Mouse (Mus musculus) brain, adult 10 weeks (tissue): ENCODE results near the gene Vmn1r57. TPM values are rescaled to one million over a fixed set of nuclear protein-coding genes. Genes with fewer than 3 reads are reported as not detected.

Experiments used
- polyA plus RNA-seq: library from polyadenylated mRNA; stranded (reverse); fragments of 350-450 nt; fragmentation: Illumina TruSeq; extraction: RNeasy Lipid Tissue Mini Kit (QIAGEN cat#74804); gene quantifications from one replicate; pipeline ENCODE4 v1.2.3, GENCODE M21; 2015; ENCODE audit warnings: low read depth, low replicate concordance

Vmn1r57 gene
- not detected for polyA plus RNA-seq

GRCm38 (mm10) chr7:5218193-5218592 lies at the start of gene Vmn1r57:
Gene Vmn1r57, plus strand, starts transcription at chr7:5218493.

GRCm38 (mm10) chr7:5196647-5197046 lies 21.6 kb upstream of the Vmn1r57 start, which contains the start of gene Vmn1r56:
Gene Vmn1r56, minus strand, starts transcription at chr7:5196747.

Other genes with a start within 250 kb of the Vmn1r57 start
- 1.1 TPM for gene Sbk3, start 247.3 kb upstream of the Vmn1r57 start, polyA plus RNA-seq
- gene Zfp579, start 222.3 kb upstream of the Vmn1r57 start, polyA plus RNA-seq, result 16.7 TPM
- gene Zfp524, start 204.1 kb upstream of the Vmn1r57 start, polyA plus RNA-seq, result 10.3 TPM
- 15.9 TPM for gene Fiz1, start 203.8 kb upstream of the Vmn1r57 start, polyA plus RNA-seq
- not detected for gene Gm44973, start 203.0 kb upstream of the Vmn1r57 start, polyA plus RNA-seq
- gene Zfp865, start 198.1 kb upstream of the Vmn1r57 start, polyA plus RNA-seq, result 17.7 TPM
- gene Ccdc106, start 197.9 kb upstream of the Vmn1r57 start, polyA plus RNA-seq, result 63.8 TPM
- gene 4632433K11Rik, start 184.4 kb upstream of the Vmn1r57 start, polyA plus RNA-seq, result not detected
- gene Zfp784, start 180.0 kb upstream of the Vmn1r57 start, polyA plus RNA-seq, result 6.4 TPM
- 17.7 TPM for gene Zfp580, start 167.0 kb upstream of the Vmn1r57 start, polyA plus RNA-seq
- 167 TPM for gene U2af2, start 156.3 kb upstream of the Vmn1r57 start, polyA plus RNA-seq
- gene Epn1, start 138.3 kb upstream of the Vmn1r57 start, polyA plus RNA-seq, result 312 TPM
- not detected for gene Rfpl4, start 101.5 kb upstream of the Vmn1r57 start, polyA plus RNA-seq
- 0.49 TPM for gene Rasl2-9, start 92.5 kb upstream of the Vmn1r57 start, polyA plus RNA-seq
- gene Vmn1r55, start 68.8 kb upstream of the Vmn1r57 start, polyA plus RNA-seq, result not detected
- not detected for gene Vmn1r56, start 21.7 kb upstream of the Vmn1r57 start, polyA plus RNA-seq
- gene Gm5065, start 132.0 kb downstream of the Vmn1r57 start, polyA plus RNA-seq, result not detected
- not detected for gene Nlrp2, start 132.5 kb downstream of the Vmn1r57 start, polyA plus RNA-seq
- gene Vmn1r58, start 194.9 kb downstream of the Vmn1r57 start, polyA plus RNA-seq, result not detected
- not detected for gene Vmn1r59, start 238.3 kb downstream of the Vmn1r57 start, polyA plus RNA-seq